Mouse (Mus musculus) midbrain, embryonic 14.5 days (tissue): Measurements from ENCODE around the gene Zdhhc17. TPM values are rescaled to one million over a fixed set of nuclear protein-coding genes. Genes with fewer than 3 reads are reported as not detected.

Experiments
- ATAC-seq: fragments of 200-750 bp; cut with Nextera tagmentation; 2 replicates; pipeline ENCODE4 v1.8.0; 2017; ENCODE audit warnings: moderate number of reproducible peaks, moderate library complexity; ENCODE audit not compliant: low FRiP score, low TSS enrichment
- DNase-seq: peaks from one replicate; pipeline ENCODE4 v3.0.0-alpha.2; 2015
- H3K27ac ChIP-seq: fragments of 300-500 bp; sonication (generic); replicated peaks from 2 replicates; pipeline ENCODE4 v1.5.1; 2014; ENCODE audit warnings: mild to moderate bottlenecking, low read depth, low read length, moderate library complexity
- H3K27me3 ChIP-seq: fragments of 300-500 bp; sonication (generic); 2 replicates; pipeline ENCODE4 v1.6.1; 2014; ENCODE audit warnings: low read length, control low read depth, mixed read lengths; ENCODE audit not compliant: control insufficient read depth, insufficient read depth
- H3K36me3 ChIP-seq: fragments of 300-500 bp; sonication (generic); 2 replicates; pipeline ENCODE4 v1.6.1; 2014; ENCODE audit warnings: low read length, control low read depth; ENCODE audit not compliant: control insufficient read depth, insufficient read depth
- H3K4me1 ChIP-seq: fragments of 300-500 bp; sonication (generic); 2 replicates; pipeline ENCODE4 v1.6.1; 2014; ENCODE audit warnings: mild to moderate bottlenecking, antibody characterized with exemption, low read length, control low read depth; ENCODE audit not compliant: control insufficient read depth, insufficient read depth
- H3K4me2 ChIP-seq: fragments of 300-500 bp; sonication (generic); 2 replicates; pipeline ENCODE4 v1.6.1; 2014; ENCODE audit warnings: mild to moderate bottlenecking, low read length, moderate library complexity
- H3K4me3 ChIP-seq: fragments of 300-500 bp; sonication (generic); replicated peaks from 2 replicates; pipeline ENCODE4 v1.5.1; 2014; ENCODE audit warnings: low read depth, low read length
- H3K9ac ChIP-seq: fragments of 300-500 bp; sonication (generic); replicated peaks from 2 replicates; pipeline ENCODE4 v1.6.1; 2014; ENCODE audit warnings: mild to moderate bottlenecking, low read length, moderate library complexity
- H3K9me3 ChIP-seq: fragments of 300-500 bp; sonication (generic); 2 replicates; pipeline ENCODE4 v1.6.1; 2016; ENCODE audit warnings: low read length, control low read depth, mixed read lengths; ENCODE audit not compliant: control insufficient read depth
- WGBS: fragments of 180-500 bp; shearing (Covaris S2); extraction: QIAGEN DNeasy Blood & Tissue Kit; methylation state at CpG from one replicate; pipeline ENCODE4 v1.1.7; 2014; 5-methylcytosine and 5-hydroxymethylcytosine counted together
- polyA plus RNA-seq: library from polyadenylated mRNA; unstranded; fragments of >200 nt; fragmentation: Nextera tagmentation; extraction: Ambion mirVana; gene quantifications from 2 replicates; pipeline ENCODE4 v1.2.1, GENCODE M21; 2014

Zdhhc17 gene
- polyA plus RNA-seq, 1 experiment from 2014 or later = 69.9 TPM

- H3K4me1 ChIP-seq = no peaks in the 10 kb centered on the region
- WGBS = 95% methylated on average over 11 of the region's 11 CpGs
These were observed 68.0 kb downstream of the Zdhhc17 start for GRCm38 (mm10) chr10:110941968-110942367.

GRCm38 (mm10) chr10:110940740-110941398, 69.1 kb downstream of the Zdhhc17 start:
- 90% methylated on average over 13 of the region's 13 CpGs for WGBS
- H3K27ac ChIP-seq = no peak overlapping the region
- no peak for ATAC-seq

More at GRCm38 (mm10) chr10:110941968-110942367, 68.0 kb downstream of the Zdhhc17 start:
- H3K36me3 ChIP-seq = peaks cover 58% of the 10 kb centered on the region
- DNase-seq = no peak
- H3K27me3 ChIP-seq = no peaks in the 10 kb centered on the region
- no peaks in the 10 kb centered on the region for H3K9me3 ChIP-seq
- H3K9ac ChIP-seq = no peak overlapping the region
- no peak overlapping the region for H3K4me2 ChIP-seq
- no peak overlapping the region for H3K4me3 ChIP-seq
- no peak for ATAC-seq
- no peak overlapping the region for H3K27ac ChIP-seq

GRCm38 (mm10) chr10:110939717-110940116, 70.2 kb downstream of the Zdhhc17 start:
- no peak for ATAC-seq
- Histone ChIP-seq H3K4me2 (no peak overlapping the region), H3K9me3 (no peaks in the 10 kb centered on the region), H3K4me1 (no peaks in the 10 kb centered on the region), H3K9ac (no peak overlapping the region), H3K36me3 (peaks cover 36% of the 10 kb centered on the region), H3K27ac (no peak overlapping the region), H3K4me3 (no peak overlapping the region), H3K27me3 (no peaks in the 10 kb centered on the region)
- DNase-seq = no peak
- WGBS = 77% methylated on average over 4 of the region's 4 CpGs

More at GRCm38 (mm10) chr10:110940740-110941398, 69.1 kb downstream of the Zdhhc17 start:
- Histone ChIP-seq H3K9ac (no peak overlapping the region), H3K4me3 (no peak overlapping the region), H3K4me2 (no peak overlapping the region), H3K4me1 (no peaks in the 10 kb centered on the region), H3K27me3 (no peaks in the 10 kb centered on the region), H3K36me3 (peaks cover 48% of the 10 kb centered on the region), H3K9me3 (no peaks in the 10 kb centered on the region)
- no peak for DNase-seq

- WGBS = 88% methylated on average over 19 of the region's 19 CpGs
- DNase-seq (no peak), ATAC-seq (no peak)
- Histone ChIP-seq H3K36me3 (peaks cover 31% of the 10 kb centered on the region), H3K9ac (no peak overlapping the region), H3K4me3 (no peak overlapping the region), H3K27me3 (no peaks in the 10 kb centered on the region), H3K4me1 (no peaks in the 10 kb centered on the region), H3K27ac (no peak overlapping the region), H3K9me3 (no peaks in the 10 kb centered on the region), H3K4me2 (no peak overlapping the region)
These were observed 70.9 kb downstream of the Zdhhc17 start for GRCm38 (mm10) chr10:110938841-110939549.

- DNase-seq (no peak), ATAC-seq (no peak)
- peaks cover 30% of the 10 kb centered on the region for H3K36me3 ChIP-seq
- WGBS = 94% methylated on average over 7 of the region's 7 CpGs
- H3K27ac ChIP-seq = no peak overlapping the region
- H3K9ac ChIP-seq = no peak overlapping the region
- no peak overlapping the region for H3K4me3 ChIP-seq
- H3K9me3 ChIP-seq = no peaks in the 10 kb centered on the region
- H3K4me1 ChIP-seq = no peaks in the 10 kb centered on the region
- no peak overlapping the region for H3K4me2 ChIP-seq
- no peaks in the 10 kb centered on the region for H3K27me3 ChIP-seq
These were observed 71.6 kb downstream of the Zdhhc17 start for GRCm38 (mm10) chr10:110938361-110938760.

- H3K4me1 ChIP-seq = peaks cover 8% of the 10 kb centered on the region; the same call in 1 of the 2 replicates
- ATAC-seq = no peak
- no peak overlapping the region for H3K4me3 ChIP-seq
- H3K27ac ChIP-seq = no peak overlapping the region
- 89% methylated on average over 7 of the region's 7 CpGs for WGBS
- peaks cover 11% of the 10 kb centered on the region for H3K36me3 ChIP-seq
- H3K9ac ChIP-seq = no peak overlapping the region
- H3K27me3 ChIP-seq = no peaks in the 10 kb centered on the region
- DNase-seq = no peak
- no peak overlapping the region for H3K4me2 ChIP-seq
- no peaks in the 10 kb centered on the region for H3K9me3 ChIP-seq
These were observed 74.3 kb downstream of the Zdhhc17 start for GRCm38 (mm10) chr10:110935669-110936068.

GRCm38 (mm10) chr10:110935081-110935480, 74.9 kb downstream of the Zdhhc17 start:
- DNase-seq (no peak), ATAC-seq (no peak)
- H3K36me3 ChIP-seq = peaks cover 11% of the 10 kb centered on the region
- no peak overlapping the region for H3K27ac ChIP-seq
- no peaks in the 10 kb centered on the region for H3K9me3 ChIP-seq
- no peaks in the 10 kb centered on the region for H3K27me3 ChIP-seq
- H3K4me2 ChIP-seq = no peak overlapping the region
- WGBS = 94% methylated on average over 11 of the region's 11 CpGs
- H3K4me1 ChIP-seq = peaks cover 8% of the 10 kb centered on the region
- H3K9ac ChIP-seq = no peak overlapping the region
- H3K4me3 ChIP-seq = no peak overlapping the region

GRCm38 (mm10) chr10:110933584-110933983, 76.4 kb downstream of the Zdhhc17 start:
- no peak for DNase-seq
- H3K36me3 ChIP-seq = peaks cover 3% of the 10 kb centered on the region; the same call in 1 of the 2 replicates
- no peak for ATAC-seq
- no peaks in the 10 kb centered on the region for H3K27me3 ChIP-seq
- H3K4me1 ChIP-seq = peaks cover 18% of the 10 kb centered on the region
- 79% methylated on average over 5 of the region's 5 CpGs for WGBS
- H3K4me2 ChIP-seq = no peak overlapping the region
- H3K9me3 ChIP-seq = no peaks in the 10 kb centered on the region
- no peak overlapping the region for H3K4me3 ChIP-seq
- H3K9ac ChIP-seq = no peak overlapping the region
- H3K27ac ChIP-seq = no peak overlapping the region
